Mouse (Mus musculus) brain, embryonic 14.5 days (tissue): ENCODE measurements at regions not wholly inside any gene's neighbourhood (a gene's known extent, or its start where the extent isn't known, plus 50 kb on each side); places are given as distances from the start of the nearest gene placed in this dataset.

Experiments
- CTCF ChIP-seq: fragments of 200-500 bp; IDR thresholded peaks from 2 replicates; pipeline ENCODE4 v1.5.1; 2012; ENCODE audit warnings: inconsistent platforms, mild to moderate bottlenecking, moderate library complexity, borderline replicate concordance; ENCODE audit not compliant: insufficient read depth, insufficient read length; ENCODE audit errors: extremely low read depth
- POLR2A ChIP-seq: fragments of 200-500 bp; IDR thresholded peaks from 2 replicates; pipeline ENCODE4 v1.6.1; 2012; ENCODE audit warnings: mild to moderate bottlenecking, inconsistent platforms, borderline replicate concordance; ENCODE audit not compliant: poor library complexity, insufficient read depth, insufficient read length, severe bottlenecking; ENCODE audit errors: extremely low read depth

DNA sequence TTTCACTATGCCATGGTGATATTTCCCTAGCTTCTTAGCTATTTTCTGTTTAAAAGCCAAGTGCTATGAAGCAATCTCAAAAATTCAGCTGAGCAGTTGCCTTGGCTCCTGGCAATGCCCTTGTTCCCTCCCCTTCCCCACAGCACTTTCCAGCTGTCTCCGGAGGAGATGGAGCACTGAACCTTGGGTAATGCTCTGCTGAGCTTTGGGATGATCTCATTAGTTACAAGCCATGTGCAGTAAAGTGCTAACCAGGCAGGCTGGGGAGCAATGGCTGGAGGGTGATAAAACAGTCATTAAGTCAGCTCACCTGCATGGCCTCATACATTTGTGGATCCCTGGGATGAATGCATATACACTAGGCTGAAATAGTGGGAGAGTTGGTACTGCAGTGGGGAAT is 659.4 kb downstream of the Rab28 start:
- TF ChIP-seq CTCF = no peak
- no peak for TF ChIP-seq POLR2A
